Comparison of ENCODE assay signal across 17 mouse cellular contexts in the genomic region with DNA sequence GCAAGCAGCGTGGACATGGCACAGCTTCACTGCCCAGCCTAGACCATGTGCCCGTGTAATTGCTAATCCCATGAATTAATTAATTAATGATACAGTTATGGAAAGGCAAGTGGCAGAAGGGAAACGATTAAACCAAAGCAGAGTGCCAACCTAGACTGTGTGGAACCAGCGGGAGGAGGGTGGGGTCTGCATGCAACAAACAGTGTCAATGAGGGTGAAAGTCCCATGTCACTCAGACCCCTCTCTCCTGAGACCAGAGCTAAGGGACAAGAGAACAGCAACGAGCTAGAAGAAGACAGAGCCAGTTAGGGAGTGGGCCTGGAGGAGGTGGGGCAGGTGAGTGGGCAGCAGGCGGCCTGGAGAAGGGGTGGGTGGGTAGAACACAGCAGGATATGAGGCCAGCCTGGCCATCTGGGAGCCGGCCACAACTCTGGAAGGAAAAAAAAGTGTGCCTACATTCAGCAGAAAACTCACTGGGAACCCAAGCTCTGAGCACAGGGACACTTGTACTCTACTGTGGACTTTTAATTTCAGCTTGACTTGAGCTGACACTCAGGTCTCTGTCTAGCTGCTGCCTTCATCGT. TPM values are rescaled to one million over a fixed set of nuclear protein-coding genes. Genes with fewer than 3 reads are reported as not detected.
DNase-seq lines count a peak whose midpoint lies in the region; ATAC-seq and TF ChIP-seq lines count a peak whose summit lies in the region.
"Had no signal": no experiment of that assay in that cellular context is flagged by ENCODE, and none has a peak within 500 bp of the region (broad histone marks: within the 10 kb centered on the region; RNA-seq: fewer than 3 reads in every experiment).

No protein-coding gene starts in this region.

- WGBS in forebrain, embryonic 16.5 days, result 66% methylated on average over 8 of the region's 8 CpGs
- 90% methylated on average over 8 of the region's 8 CpGs for WGBS in forebrain, embryonic 10.5 days
- WGBS in stomach, embryonic 15.5 days, result 74% methylated on average over 8 of the region's 8 CpGs
- 69% methylated on average over 8 of the region's 8 CpGs for WGBS in stomach, postnatal 0 days

- H3K36me3 ChIP-seq in forebrain, embryonic 16.5 days (ENCODE audit: control insufficient read depth, insufficient read depth), result no peaks in the 10 kb centered on the region
- H3K36me3 ChIP-seq in forebrain, embryonic 10.5 days (replicated peaks), result peaks cover 23% of the 10 kb centered on the region
- H3K36me3 ChIP-seq in stomach, embryonic 15.5 days, result no peaks in the 10 kb centered on the region
- H3K36me3 ChIP-seq in stomach, postnatal 0 days (ENCODE audit: control insufficient read depth, insufficient read depth, low read length), result no peaks in the 10 kb centered on the region

- no peak overlapping the region for H3K4me3 ChIP-seq in forebrain, embryonic 16.5 days (replicated peaks; ENCODE audit: low read length)
- no peak overlapping the region for H3K4me3 ChIP-seq in forebrain, embryonic 10.5 days
- no peak overlapping the region for H3K4me3 ChIP-seq in stomach, embryonic 15.5 days (replicated peaks)
- no peak overlapping the region for H3K4me3 ChIP-seq in stomach, postnatal 0 days (ENCODE audit: low read depth, low read length)
- H3K4me3 ChIP-seq: erythroblast, embryonic 14.5 days; heart, embryonic 15.5 days had no signal

- no peaks in the 10 kb centered on the region for H3K9me3 ChIP-seq in forebrain, embryonic 16.5 days (ENCODE audit: control insufficient read depth, low read length)
- no peaks in the 10 kb centered on the region for H3K9me3 ChIP-seq in forebrain, embryonic 10.5 days
- H3K9me3 ChIP-seq in stomach, embryonic 15.5 days, result no peaks in the 10 kb centered on the region
- no peaks in the 10 kb centered on the region for H3K9me3 ChIP-seq in stomach, postnatal 0 days (ENCODE audit: control insufficient read depth, low read length)
- H3K9me3 ChIP-seq: heart, embryonic 15.5 days had no signal

- no peak overlapping the region for H3K4me2 ChIP-seq in forebrain, embryonic 16.5 days (ENCODE audit: low read length)
- H3K4me2 ChIP-seq in stomach, embryonic 15.5 days, result no peak overlapping the region
- no peak overlapping the region for H3K4me2 ChIP-seq in stomach, postnatal 0 days (replicated peaks; ENCODE audit: low read depth)
- H3K4me2 ChIP-seq: heart, embryonic 15.5 days had no signal

- no peaks in the 10 kb centered on the region for H3K27me3 ChIP-seq in forebrain, embryonic 16.5 days (replicated peaks; ENCODE audit: control insufficient read depth, insufficient read depth, low read length)
- no peaks in the 10 kb centered on the region for H3K27me3 ChIP-seq in forebrain, embryonic 10.5 days (ENCODE audit: poor library complexity, severe bottlenecking)
- H3K27me3 ChIP-seq in stomach, embryonic 15.5 days (replicated peaks), result no peaks in the 10 kb centered on the region
- no peaks in the 10 kb centered on the region for H3K27me3 ChIP-seq in stomach, postnatal 0 days (ENCODE audit: control insufficient read depth, insufficient read depth, low read length)
- H3K27me3 ChIP-seq: heart, embryonic 15.5 days had no signal

- no peaks in the 10 kb centered on the region for H3K4me1 ChIP-seq in forebrain, embryonic 16.5 days (replicated peaks; ENCODE audit: control insufficient read depth, insufficient read depth, low read length)
- peaks cover 3% of the 10 kb centered on the region; the same call in 1 of the 2 replicates for H3K4me1 ChIP-seq in forebrain, embryonic 10.5 days
- no peaks in the 10 kb centered on the region for H3K4me1 ChIP-seq in stomach, embryonic 15.5 days
- no peaks in the 10 kb centered on the region for H3K4me1 ChIP-seq in stomach, postnatal 0 days (replicated peaks; ENCODE audit: control insufficient read depth, insufficient read depth)

- ATAC-seq in forebrain, embryonic 16.5 days, result peak; percentile 31; the same call in 1 of the 2 replicates
- ATAC-seq in stomach, embryonic 15.5 days (ENCODE audit: insufficient read depth, low FRiP score, low read depth), result 0 out of 2 replicates have a peak, but pooled peaks have one; percentile 13
- ATAC-seq in stomach, postnatal 0 days (ENCODE audit: low FRiP score, low TSS enrichment), result no peak
- ATAC-seq in megakaryocyte progenitor cell, adult 5-6 weeks (replicated peaks; ENCODE audit: poor library complexity), result no peak

- no peak for TF ChIP-seq EP300 in stomach, postnatal 0 days (optimal IDR thresholded peaks at IDR 0.05)

- intact Hi-C loops in left cerebral cortex, postnatal 14 days (cut with DNase I), result no loop called here

- no peak overlapping the region for H3K27ac ChIP-seq in forebrain, embryonic 16.5 days (ENCODE audit: low read length)
- H3K27ac ChIP-seq in forebrain, embryonic 10.5 days, result no peak overlapping the region
- no peak overlapping the region for H3K27ac ChIP-seq in stomach, embryonic 15.5 days
- H3K27ac ChIP-seq in stomach, postnatal 0 days (replicated peaks), result no peak overlapping the region; the same call in 1 of the 2 replicates
- H3K27ac ChIP-seq: heart, embryonic 15.5 days had no signal

- no peak for DNase-seq in forebrain, embryonic 10.5 days (ENCODE audit: extremely low spot score, low spot score)
- DNase-seq in left cerebral cortex, adult 18-20 months (ENCODE audit: low spot score in 2 of 2), result peak; percentile 33 to 49
- DNase-seq in left cerebral cortex, postnatal 14 days (ENCODE audit: low spot score in 2 of 2), result no peak
- no peak for DNase-seq in stomach, postnatal 0 days (ENCODE audit: low spot score)
- DNase-seq: cerebellum, adult 8-10 months; heart, adult 18-20 months; kidney, adult 8-10 months; liver; lung, adult 2 months; lung, postnatal 4 days; right cerebral cortex, postnatal 25 days; thymus, adult 2 months had no signal

- TF ChIP-seq CTCF in stomach, postnatal 0 days (IDR thresholded peaks at IDR 0.05; ENCODE audit: low read depth), result no peak

- H3K9ac ChIP-seq in forebrain, embryonic 16.5 days (replicated peaks; ENCODE audit: low read depth, low read length), result no peak overlapping the region
- H3K9ac ChIP-seq in stomach, embryonic 15.5 days, result no peak overlapping the region
- H3K9ac ChIP-seq in stomach, postnatal 0 days (ENCODE audit: low read length), result no peak overlapping the region
- H3K9ac ChIP-seq: heart, embryonic 15.5 days had no signal

RNA-seq across cellular contexts. Expression of gene Ttc7b, which starts 39.1 kb away (rescaled TPM):
- 5.4 and 7.4 TPM in 2 replicates for polyA plus RNA-seq in forebrain, embryonic 16.5 days (2015; fragmentation: Nextera tagmentation; extraction: Ambion mirVana)
- 4.6 and 5.5 TPM in 2 replicates for polyA plus RNA-seq in forebrain, embryonic 10.5 days (2016; fragmentation: Nextera tagmentation; extraction: Ambion mirVana)
- 100 to 1,000 TPM; 220 to 240 TPM for total RNA-seq in left cerebral cortex, adult 18-20 months (2021)
- total RNA-seq in left cerebral cortex, postnatal 14 days (2021), result 100 to 1,000 TPM; 178 to 200 TPM
- 5.4 TPM in 2 replicates for polyA plus RNA-seq in stomach, embryonic 15.5 days (2015; fragmentation: Nextera tagmentation; extraction: Ambion mirVana)
- polyA plus RNA-seq in stomach, postnatal 0 days (2015; fragmentation: Nextera tagmentation; extraction: Ambion mirVana), result 2.4 and 3.4 TPM in 2 replicates
- 24.3 and 28.8 TPM in 2 replicates for total RNA-seq in megakaryocyte progenitor cell, adult 5-6 weeks (2015)
- total RNA-seq in megakaryocyte progenitor cell, adult 5-6 weeks (2017), result 13.3 and 16.5 TPM in 2 replicates

Comparison
In these comparisons a context has a peak if more than half of its experiments do, and no peak if none do; other contexts are left out.
1. ATAC-seq: peak in forebrain, embryonic 16.5 days (single experiment) and stomach, embryonic 15.5 days (single experiment); none in stomach, postnatal 0 days (single experiment) and megakaryocyte progenitor cell, adult 5-6 weeks (single experiment).
2. DNase-seq: peak in left cerebral cortex, adult 18-20 months (2 of 2); none in forebrain, embryonic 10.5 days (single experiment), left cerebral cortex, postnatal 14 days (0 of 2) and stomach, postnatal 0 days (single experiment).